Mouse (Mus musculus): ENCODE data around the gene Nr1i3.
A peak's percentile ranks its signal among the peaks of the same experiment; 100 is the strongest.

Gene Nr1i3

DNA sequence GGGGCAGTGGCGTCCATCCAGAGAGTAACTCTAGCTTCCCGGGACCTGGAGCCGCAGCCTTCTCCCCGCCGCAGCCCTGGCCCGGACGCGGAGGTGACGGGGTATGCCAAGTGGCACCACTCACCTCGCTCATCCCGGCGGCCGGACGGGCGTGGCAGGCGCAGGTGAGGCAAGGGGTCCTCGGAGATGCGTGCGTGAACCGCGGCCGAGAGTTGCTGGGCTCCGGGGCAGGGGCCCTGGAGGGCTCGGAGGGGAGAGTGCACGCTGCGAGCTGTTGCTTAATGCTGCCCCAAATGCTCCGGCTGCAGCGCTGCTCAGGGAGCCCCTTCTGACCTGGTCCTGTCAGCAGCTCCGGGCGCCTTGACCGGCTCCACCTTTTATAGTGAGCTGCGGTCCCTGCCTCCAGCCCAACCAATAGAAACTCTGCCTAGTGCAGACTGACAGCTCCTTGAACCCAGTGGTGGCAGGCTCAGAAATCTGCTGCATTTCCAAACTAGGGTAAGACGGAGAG lies 17.8 kb upstream of the Nr1i3 start, which contains the start of gene Pcp4l1:
Gene Pcp4l1, minus strand, starts transcription at position 382 of the 511 bp plus-strand sequence.
- peak; percentile 77 for DNase-seq

DNA sequence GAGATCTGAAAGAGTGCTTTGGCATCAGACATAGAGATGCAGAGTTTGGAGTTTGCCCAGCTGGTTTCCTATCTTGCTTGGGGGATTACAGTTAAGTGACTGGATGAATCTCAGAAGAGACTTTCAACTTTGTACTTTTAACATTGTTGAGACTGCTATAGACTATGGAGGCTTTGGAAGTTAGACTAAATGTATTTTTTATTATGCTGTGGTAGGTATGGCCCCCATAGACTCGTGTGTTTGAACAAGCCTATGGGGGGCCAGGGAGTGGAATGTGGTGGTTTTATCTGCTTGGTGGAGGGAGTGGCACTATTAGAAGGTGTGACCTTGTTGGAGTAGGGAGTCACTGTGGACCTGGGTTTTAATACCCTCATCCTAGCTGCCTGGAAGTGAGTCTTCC lies 14.2 kb upstream of the Nr1i3 start:
- DNase-seq: no peak

DNA sequence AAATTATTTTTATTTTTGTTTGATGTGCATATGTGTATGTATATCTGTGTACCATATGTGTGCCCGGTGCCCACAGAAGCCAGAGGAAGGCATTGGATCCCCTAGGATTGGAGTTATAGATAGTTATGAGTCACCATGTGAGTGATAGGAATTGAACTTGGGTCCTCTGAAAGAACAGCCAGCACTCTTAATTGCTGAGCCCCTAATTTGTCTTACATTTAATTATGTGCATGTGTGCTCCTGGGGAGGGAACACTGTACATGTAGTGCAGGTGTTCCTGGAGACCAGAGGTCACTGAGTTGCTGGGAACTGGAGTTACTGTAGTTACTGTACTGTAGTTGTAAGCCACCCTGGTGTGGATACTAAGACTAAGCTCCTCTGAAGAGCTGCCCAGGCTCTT lies 13.0 kb upstream of the Nr1i3 start:
- no peak for DNase-seq

DNA sequence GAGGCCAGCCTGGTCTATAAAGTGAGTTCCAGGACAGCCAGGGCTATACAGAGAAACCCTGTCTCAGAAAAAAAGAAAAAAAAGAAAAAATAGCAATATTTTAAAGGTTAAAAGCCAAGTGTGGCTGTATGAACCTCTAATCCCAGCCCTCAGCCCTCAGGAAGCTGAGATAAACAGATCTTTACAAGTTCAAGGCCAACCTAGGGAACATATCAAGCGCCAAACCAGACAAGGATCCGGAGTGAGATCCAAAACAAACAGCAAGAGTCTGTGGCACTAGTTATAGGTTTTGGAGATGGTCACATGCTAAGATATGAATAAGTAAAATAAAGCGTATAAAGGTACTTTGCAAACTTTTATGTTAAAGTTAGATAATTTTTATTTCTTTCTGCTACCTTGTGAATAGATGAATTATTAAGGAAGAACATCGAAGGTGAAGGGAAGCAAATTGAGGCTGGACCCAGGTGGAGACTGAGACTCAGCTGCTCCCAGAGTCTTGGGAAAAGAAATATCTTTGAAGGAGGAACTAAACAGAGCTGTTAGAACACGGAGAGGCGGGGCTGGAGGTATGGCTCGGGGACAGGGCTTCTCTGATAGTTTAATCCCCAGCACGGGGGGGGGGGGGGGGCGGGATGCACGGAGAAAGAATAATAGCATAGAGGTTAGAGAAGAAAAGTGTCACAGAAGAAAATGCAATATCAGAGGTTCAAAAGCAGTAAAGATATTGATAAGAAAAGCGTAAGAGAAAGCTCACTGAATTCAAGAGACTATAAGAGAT lies 10.1 kb upstream of the Nr1i3 start:
- no peak for DNase-seq

DNA sequence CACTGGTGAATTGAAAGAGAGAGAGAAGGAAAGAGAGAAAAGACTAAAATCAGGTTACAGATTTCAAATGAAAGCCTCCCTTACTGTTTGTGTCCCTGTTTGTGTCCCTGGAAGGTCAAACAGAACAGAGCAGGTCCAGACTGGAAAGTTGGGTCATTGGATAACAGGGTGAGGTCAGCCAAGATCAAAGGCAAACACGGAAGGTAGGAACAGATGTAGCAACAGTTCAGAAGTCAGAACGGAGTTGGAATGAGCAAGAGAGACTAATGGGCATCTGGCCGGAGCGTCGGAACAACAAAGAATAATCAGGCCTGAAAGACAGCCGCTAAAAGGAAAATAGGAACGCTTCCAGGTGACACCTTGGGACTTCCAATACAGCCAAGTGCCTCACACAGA lies 9.5 kb upstream of the Nr1i3 start:
- DNase-seq: no peak

DNA sequence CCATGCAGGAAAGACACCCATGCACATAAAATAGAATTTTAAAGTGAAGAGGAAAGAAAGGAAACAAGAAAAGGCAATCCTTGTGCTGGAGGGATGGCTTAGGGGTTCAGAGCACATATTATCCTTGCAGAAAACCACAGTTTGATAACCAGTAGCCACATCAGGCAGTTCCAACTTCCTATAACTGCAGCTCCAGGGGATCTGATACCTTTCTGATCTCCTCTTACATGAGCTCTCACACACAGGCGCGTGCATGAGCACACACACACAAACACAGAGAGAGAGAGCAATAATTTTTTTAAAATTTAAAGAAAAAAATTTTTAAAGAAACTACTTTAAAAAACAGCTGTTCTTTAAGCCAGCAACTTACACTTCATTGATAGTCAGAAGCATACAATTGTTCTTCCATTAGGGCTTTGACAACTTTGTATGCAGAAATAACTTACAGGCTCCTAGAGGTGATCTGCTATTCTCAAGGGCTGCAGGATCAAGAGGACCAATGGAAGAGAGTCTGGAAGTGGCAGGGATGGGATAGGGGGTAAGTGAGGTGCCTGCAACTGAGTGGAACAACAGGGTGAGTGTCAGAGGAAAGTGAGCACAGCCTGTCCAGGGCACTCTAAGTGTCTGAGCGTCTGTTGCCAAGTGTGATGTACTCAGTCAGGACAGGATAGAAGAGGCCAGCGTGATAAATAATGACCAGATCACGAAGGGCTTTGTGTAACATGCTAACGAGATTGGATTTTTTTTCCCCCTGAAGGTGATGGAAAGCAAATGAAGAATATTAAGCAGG lies 7.9 kb upstream of the Nr1i3 start:
- no peak for DNase-seq

DNA sequence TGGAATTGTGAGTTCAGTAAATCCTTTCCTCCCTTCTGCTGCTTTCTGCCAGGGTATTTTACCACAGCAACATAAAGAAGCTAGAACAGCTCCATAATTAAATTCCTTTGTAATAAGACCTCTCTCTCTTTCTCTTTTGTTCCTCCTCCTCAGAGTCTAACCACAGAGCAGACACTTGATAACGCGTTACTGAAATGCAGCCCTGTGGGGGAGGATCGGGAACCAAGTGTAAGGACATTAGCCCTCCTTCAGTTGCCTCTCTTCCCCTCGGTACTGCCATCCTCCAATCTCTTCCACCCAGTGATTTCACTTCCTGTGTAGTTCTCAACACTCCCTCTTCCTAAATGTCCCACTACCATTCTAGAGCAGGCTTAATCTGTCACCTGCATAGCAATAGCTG lies 4.4 kb upstream of the Nr1i3 start:
- DNase-seq: no peak

DNA sequence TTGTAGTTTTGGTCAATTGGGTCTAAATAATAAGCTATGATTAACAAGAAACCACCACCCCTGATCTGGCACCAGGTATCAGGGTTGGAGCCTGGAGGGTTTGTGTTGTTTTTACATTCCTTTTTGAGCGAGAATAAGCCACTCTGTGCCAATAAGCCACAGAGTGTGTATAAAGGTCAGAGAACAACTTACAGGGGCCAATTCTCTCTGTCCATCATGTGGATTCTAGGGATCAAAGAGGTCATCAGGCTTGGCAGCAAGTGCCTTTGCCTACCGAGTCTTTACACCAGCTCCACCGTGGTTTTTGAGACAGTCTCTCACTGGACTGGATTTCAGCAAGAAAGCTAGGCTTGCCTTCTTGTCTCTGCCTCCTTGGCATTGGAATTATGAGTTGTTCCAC lies 916 bp upstream of the Nr1i3 start:
- no peak for DNase-seq

DNA sequence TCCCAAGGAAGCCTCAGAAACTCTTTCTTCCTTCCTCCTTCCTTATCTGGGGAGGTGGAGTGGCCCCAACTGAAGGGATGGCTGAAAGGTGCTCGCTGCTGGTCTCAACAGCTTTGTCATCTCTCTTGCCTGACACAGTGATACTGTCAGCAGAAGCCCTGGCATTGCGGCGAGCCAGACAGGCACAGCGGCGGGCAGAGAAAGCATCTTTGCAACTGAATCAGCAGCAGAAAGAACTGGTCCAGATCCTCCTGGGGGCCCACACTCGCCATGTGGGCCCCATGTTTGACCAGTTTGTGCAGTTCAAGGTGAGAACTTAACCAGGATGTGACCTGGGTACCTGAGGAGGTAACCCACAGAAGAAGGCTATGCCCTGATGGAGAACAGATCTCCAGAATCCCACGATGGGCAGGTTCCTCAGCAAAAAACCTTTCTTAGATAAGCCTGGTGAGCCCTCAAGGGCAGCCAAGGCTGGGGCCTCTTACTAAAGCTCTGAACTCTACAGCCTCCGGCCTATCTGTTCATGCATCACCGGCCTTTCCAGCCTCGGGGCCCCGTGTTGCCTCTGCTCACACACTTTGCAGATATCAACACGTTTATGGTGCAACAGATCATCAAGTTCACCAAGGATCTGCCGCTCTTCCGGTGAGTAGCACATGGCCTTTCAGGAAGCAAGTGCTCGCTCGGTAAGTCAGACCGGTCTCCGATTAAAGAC lies 2.6 kb downstream of the Nr1i3 start:
- DNase-seq: no peak

DNA sequence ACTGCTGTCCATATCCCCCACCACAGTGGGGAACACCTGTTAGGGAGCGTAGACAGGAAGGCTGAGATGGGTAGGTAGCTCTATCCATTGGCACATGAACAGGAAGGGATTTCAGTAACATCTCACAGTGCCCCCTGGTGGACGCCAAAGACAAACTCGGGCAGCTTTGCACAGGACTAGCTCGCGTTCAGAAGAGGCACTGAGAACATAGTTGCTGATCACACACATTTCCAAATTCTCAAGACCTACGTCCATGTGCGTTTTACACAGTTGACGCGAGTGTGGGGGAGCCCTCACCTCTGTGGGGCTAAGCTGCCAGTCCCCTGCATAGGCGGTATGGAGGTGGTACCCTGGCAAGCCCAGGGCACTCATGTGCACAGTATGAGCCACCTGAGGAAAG lies 7.1 kb downstream of the Nr1i3 start:
- peak; percentile 90 for DNase-seq

DNA sequence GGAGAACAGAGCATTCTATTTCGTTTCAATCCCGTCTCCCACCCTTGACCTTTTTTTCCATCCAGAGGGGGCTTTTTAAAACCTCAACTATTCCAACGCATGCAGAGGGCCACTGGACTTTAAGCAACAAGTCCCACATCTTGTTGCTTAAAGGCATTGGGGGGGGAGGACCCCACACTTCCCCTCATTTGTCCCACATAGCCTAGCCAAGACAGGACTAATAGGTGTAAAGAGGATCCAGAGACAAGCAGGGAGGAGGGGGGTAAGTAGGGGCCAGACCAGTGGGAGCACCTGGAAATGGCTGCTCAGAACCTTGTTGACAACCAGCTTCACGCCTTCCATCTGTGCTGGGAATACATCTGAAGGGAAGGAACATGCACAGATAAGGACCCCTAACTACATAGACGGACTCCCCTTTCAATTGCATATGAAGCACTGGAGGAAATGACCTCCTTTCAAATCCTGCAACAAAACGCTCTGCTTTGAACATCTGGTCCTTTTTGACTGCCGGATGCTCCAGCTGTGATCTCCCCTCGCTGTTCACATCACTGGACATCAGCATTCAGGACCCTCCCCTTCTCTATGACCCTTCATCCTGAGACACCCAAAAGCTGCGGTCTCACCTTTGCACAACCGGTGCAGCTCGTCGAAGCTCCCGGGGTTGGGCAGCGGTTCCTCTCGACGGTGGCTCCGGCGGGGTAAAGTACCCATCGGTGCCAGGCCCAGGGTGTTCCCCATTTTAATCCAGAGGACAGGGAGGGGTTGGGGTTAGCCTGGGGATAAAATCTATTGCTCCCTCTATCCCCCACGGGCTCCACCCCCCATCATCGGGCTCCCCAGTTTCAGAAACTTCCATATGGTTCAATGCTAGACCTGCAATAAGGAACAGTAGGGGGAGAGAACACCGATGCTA lies 7.8 kb downstream of the Nr1i3 start:
- DNase-seq: peak; percentile 20

DNA sequence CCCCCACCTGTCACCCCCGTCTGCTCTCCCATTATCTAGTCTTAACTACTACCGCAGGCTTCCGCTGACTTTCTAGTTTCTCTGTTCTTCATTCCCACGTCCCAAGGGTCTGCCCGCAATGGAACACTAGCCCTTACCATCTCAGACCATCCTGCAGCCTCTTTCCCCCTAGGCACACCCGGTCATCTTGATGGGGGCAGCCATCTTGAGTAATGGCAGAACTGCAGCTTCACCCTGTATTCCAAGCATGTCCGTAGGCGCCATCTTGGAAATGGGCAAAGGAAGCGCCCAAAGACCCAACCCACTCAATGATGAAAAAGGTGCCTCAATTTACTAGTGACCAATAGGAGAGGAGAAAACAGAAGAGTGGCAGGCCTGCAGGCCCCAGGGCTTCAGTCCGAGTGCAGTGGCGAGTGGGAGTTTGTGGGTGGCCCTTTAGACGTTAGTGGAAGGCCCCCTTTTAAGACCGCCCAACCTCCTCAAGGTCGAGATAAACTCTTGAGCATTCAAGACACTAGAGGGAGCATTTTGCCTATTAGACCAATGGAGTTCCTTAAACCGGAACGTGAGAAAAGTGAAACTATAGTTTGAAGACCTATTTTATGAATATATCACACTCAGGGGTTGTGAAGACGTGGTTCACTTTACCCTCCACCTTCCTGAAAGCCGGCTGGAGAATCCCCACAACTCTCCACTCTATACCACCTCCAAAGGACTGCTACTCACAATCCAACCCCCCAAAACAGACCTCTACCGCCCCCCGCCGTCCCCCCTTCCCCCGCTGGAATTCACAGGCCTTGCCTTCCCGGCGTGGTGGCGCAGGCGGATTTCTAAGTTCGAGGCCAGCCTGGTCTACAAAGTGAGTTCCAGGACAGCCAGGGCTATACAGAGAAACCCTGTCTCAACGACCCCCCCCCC lies 8.7 kb downstream of the Nr1i3 start, which contains the start of gene Tomm40l:
Gene Tomm40l, minus strand, starts transcription at position 277 of the 918 bp plus-strand sequence.
- peak; percentile 98 for DNase-seq

DNA sequence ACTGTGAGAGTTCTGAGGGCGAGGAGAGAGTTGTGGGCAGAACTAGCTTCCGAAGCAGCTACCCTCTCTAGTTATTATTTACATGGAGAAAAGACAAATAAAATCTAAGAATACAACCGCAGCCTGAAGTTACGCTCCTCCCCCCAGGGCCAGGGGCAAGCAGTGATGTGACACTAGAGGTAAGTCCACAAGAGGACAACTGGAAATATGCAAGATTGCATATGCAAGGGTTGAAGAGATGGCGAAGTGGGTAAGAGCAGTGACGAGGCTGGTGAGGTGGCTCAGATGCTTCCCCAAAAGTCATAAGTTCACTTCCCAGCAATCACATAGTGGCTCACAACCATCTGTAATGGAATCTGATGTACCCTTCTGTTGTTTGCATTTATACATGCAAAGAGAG lies 9.4 kb downstream of the Nr1i3 start:
- DNase-seq: no peak

DNA sequence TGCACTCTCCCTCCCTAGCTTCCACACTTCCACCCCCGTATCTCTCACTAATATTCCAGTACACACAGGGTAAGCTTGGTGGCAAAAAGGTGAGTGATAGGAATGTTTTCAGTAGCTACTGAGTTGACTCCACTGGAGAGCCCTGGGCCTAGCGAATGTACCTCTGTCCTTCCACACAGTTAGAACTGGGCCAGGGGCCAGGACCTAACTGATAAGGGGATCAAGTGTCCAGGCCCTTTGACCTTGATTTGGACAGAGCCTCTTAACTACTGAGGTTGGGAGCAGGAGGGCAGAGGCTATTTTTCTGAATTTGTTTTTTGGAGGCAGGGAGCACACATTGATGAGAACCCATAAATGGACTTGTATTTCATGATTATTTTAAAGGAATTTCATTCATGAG lies 10.0 kb downstream of the Nr1i3 start:
- no peak for DNase-seq

DNA sequence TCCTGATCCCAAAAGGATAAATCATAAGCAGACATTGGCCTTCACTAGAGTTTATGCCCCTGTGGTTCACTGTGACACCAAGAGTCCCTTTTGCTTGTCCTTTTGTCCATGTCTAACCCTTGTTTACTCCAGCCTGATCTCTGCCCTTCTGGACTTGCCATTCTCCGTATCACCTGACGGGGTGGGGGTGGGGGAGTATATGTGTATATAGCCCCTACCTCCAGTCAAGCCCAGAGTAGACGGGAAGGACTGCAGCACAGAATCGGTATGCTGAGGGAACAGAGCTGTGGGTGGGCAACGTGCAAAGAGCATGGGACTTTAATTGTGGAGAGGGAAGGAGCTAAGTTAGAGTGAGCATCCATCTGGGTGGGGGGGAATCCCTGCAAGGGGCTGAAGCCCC lies 11.1 kb downstream of the Nr1i3 start, which contains the start of gene Apoa2:
Gene Apoa2, plus strand, starts transcription at position 198 of the 400 bp plus-strand sequence.
- no peak for DNase-seq

DNA sequence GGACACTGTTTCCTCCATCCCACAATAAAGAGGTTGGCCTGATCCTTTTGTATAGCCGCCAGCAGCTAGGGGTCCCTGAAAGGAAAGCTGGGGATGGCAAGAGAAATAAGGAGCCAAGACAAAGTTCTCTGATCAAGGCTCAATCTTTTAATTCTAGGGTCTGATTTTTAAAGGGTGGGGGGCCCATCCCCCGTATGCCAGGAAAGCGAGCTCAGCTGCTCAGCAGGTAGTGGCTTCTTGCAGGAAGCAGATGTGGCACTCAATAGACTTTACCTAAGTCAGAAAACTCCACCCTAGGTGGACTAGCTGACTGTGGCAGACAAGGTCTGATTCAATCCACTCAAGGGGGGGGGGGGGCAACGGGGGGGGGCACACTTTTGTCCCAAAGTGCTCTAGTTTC lies 13.0 kb downstream of the Nr1i3 start:
- DNase-seq: no peak

DNA sequence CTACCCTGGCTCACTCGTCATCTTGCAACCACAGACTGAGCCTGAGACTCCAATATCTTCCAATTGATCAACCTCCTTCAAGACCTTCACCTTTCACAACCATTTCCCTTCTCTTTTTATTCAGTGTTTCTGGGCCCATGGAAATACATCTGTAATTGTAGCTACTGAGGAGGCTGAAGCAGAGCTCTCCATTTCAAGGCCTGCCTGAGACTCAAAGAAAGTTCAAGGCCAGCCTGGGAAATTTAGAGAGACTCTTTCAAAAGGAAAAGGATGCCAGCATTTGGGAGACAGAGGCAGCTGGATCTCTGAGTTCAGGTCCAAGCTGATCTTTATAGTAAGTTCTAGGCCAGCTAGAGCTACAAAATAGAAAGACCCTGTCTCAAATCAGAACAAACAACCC lies 14.1 kb downstream of the Nr1i3 start:
- no peak for DNase-seq

DNA sequence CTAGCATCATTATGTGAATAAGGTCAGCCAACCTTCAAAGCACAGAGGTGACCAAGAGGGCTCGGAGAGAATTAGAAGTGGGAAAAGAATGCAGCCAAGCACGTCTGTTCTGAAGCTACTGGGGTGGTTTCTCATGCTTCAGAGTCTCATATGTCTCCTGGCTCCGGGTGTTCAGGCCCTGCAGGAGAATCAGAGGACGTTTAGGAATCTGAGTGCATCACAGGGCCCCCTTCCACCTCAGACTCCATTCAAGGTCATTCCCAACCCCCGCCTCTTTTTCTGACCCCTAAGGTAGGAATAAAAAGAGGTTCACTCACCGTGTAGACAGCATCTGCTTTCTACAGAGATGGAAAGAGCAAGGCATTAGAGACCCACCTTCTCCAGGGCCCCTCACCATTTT lies 16.0 kb downstream of the Nr1i3 start:
- no peak for DNase-seq

DNA sequence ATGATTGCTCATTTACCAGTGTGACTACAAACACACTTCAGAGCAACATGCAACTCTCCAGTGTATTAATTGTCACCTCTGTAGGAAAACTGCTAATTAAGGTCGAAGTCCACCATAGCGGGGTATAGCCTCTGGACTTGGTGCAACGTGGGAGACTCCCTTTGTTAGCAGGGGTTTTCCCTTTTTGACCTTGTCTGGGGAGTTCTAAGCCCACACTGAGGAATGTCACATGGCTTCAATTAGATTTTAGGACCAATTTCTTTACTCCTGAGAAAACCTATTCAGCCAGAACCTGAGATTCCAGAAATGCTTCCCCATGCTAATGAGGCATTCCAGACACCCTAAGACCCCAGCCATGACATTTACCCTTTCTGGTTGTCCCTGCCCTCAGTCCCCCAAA lies 16.4 kb downstream of the Nr1i3 start:
- no peak for DNase-seq

DNA sequence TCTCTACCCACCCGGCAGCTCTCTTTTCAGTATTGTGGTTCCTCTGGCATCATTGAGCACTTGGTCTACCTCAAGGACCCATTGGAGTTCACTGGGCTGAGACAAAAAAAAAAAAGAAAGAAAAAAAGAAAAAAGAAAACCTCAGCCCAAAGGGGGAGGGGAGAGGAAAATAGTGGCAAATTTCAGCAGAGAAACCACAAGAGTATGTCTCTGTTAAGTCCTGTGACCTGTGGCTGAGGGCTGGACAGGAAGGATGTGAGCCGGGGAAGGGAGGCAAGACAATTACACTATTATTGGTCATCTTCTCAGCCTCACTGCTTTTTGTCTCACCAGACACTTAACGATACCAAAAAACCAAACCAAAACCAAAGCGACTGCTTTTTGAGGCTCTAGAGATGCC lies 18.1 kb downstream of the Nr1i3 start:
- no peak for DNase-seq

DNA sequence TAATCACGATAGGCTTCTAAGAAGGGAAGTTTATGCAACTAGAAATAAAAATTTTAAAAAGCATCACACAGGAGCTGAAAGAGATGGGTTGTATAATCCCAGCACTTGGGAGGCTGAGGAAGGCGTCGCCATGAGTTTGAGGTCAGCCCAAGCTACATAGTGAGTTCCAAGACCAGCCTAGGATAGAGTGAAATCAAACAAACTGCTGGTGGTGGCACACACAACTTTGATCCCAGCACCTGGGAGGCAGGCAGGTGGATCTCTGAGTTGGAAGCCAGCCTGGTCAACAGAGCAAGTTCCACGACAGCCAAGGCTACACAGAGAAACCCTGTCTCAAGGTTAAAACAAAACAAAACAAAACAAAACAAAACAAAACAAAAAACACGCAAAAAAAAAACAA lies 18.6 kb downstream of the Nr1i3 start:
- no peak for DNase-seq
